Mouse (Mus musculus) embryonic facial prominence, embryonic 12.5 days (tissue): ENCODE measurements at regions not wholly inside any gene's neighbourhood (a gene's known extent, or its start where the extent isn't known, plus 50 kb on each side); places are given as distances from the start of the nearest gene placed in this dataset.

Experiments used
- ATAC-seq: fragments of 200-750 bp; cut with Nextera tagmentation; 2 replicates; pipeline ENCODE4 v1.8.0; 2017; ENCODE audit not compliant: insufficient number of reproducible peaks, insufficient read depth, low FRiP score, low TSS enrichment
- H3K27ac ChIP-seq: fragments of 300-500 bp; sonication (generic); 2 replicates; pipeline ENCODE4 v1.5.1; 2016; ENCODE audit warnings: mild to moderate bottlenecking
- H3K27me3 ChIP-seq: fragments of 300-500 bp; sonication (generic); 2 replicates; pipeline ENCODE4 v1.6.1; 2016; ENCODE audit warnings: mild to moderate bottlenecking, moderate library complexity
- H3K36me3 ChIP-seq: fragments of 300-500 bp; sonication (generic); 2 replicates; pipeline ENCODE4 v1.6.1; 2016; ENCODE audit warnings: mild to moderate bottlenecking
- H3K4me1 ChIP-seq: fragments of 300-500 bp; sonication (generic); 2 replicates; pipeline ENCODE4 v1.6.1; 2016
- H3K4me2 ChIP-seq: fragments of 300-500 bp; sonication (generic); replicated peaks from 2 replicates; pipeline ENCODE4 v1.6.1; 2016; ENCODE audit warnings: mild to moderate bottlenecking, moderate library complexity
- H3K4me3 ChIP-seq: fragments of 300-500 bp; sonication (generic); 2 replicates; pipeline ENCODE4 v1.5.1; 2016; ENCODE audit warnings: mild to moderate bottlenecking
- H3K9ac ChIP-seq: fragments of 300-500 bp; sonication (generic); 2 replicates; pipeline ENCODE4 v1.6.1; 2016; ENCODE audit warnings: mild to moderate bottlenecking, moderate library complexity
- H3K9me3 ChIP-seq: fragments of 300-500 bp; sonication (generic); 2 replicates; pipeline ENCODE4 v1.6.1; 2016; ENCODE audit warnings: mild to moderate bottlenecking, moderate library complexity
- WGBS: fragments of 180-500 bp; shearing (Covaris S2); methylation state at CpG from one replicate; pipeline ENCODE4 v1.1.7; 2016; 5-methylcytosine and 5-hydroxymethylcytosine counted together

DNA sequence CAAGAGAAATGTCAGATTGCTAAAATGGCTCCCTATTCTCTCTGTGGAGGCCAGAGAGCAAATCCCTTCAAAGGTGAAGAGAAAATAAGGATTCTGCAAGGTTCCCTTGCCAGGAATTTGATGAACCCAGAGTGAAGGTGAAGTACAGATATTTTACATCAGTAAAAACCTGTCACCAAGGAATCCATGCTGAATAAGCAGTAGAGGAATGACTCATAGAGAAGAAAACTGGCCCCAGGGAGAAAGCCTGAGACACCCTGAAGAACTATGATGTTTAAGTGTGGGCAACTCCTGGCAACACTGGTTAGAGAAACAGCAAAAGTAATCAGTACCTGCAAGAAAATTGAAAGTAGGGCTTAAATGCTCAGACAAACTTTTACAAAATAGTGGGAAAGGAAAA lies 1292.1 kb upstream of the Lrrc6 start:
- H3K4me3 ChIP-seq, result no peak overlapping the region
- no peak overlapping the region for H3K4me2 ChIP-seq
- H3K27ac ChIP-seq, result no peak overlapping the region
- no peak overlapping the region for H3K9ac ChIP-seq
- H3K9me3 ChIP-seq, result no peaks in the 10 kb centered on the region
- ATAC-seq, result no peak
- no peaks in the 10 kb centered on the region for H3K36me3 ChIP-seq
- no peaks in the 10 kb centered on the region for H3K27me3 ChIP-seq
- H3K4me1 ChIP-seq, result no peaks in the 10 kb centered on the region

DNA sequence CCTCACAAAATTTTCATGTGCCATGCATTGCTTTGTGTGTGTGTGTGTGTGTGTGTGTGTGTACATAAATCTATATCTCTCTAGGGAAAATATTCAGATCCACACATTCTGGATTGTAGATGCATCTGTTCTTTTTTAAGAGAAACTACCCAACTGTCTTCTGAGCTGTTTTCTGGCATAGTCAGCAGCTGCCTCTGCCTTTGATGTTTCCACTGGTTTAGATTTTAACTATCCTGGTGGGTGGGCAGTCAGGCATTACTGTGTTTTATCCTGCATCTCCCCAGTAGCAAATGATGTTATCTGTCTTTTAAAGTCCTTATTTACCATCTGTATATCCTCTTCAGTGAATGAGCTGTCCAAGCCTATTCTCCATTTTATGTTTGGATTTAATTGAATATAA lies 1287.9 kb upstream of the Lrrc6 start:
- ATAC-seq, result no peak
- Histone ChIP-seq H3K9ac (no peak overlapping the region), H3K27ac (no peak overlapping the region), H3K4me1 (no peaks in the 10 kb centered on the region), H3K27me3 (no peaks in the 10 kb centered on the region), H3K4me2 (no peak overlapping the region), H3K36me3 (no peaks in the 10 kb centered on the region), H3K9me3 (no peaks in the 10 kb centered on the region), H3K4me3 (no peak overlapping the region)

DNA sequence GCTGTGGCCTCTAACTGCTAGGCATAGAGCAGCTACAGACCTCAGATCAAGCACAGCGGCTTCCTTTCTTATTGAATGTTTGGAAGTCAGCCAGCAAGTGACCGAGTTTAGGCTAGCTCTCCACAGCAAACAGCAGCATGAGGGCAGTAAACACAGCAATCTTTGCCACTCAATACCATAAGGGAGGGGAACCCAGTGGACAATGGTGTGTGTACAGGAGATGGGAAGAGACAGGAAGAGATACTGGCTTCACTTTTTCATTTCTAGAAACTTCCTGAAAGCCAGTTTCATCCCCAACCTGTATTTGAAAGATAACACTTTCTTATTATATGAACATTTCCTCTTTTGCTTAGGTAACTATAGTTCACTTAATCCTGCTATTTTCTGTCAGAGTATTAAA lies 1284.9 kb upstream of the Lrrc6 start:
- Histone ChIP-seq H3K9ac (no peak overlapping the region), H3K36me3 (no peaks in the 10 kb centered on the region), H3K27ac (no peak overlapping the region), H3K9me3 (no peaks in the 10 kb centered on the region), H3K4me2 (no peak overlapping the region), H3K4me3 (no peak overlapping the region), H3K27me3 (no peaks in the 10 kb centered on the region), H3K4me1 (no peaks in the 10 kb centered on the region)
- 50% methylated on average over 2 of the region's 2 CpGs for WGBS
- no peak for ATAC-seq

DNA sequence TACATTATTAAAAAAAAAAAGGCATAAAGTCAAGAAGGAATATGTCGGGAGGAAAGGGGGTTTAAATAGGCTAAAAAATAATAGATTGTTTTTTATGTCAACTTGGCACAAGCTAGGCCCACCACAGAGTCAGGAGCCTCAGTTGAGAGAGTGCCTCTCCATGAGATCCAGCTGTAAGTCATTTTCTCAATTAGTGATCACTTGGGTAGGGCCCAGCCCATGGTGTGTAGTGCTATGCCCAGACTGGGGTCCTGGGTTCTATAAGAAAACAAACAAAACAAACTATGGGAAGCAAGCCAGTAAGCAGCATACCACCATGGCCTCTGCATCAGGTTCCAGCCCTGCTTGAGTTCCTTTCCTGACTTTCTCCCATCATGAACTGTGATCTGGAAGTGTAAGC lies 1283.0 kb upstream of the Lrrc6 start:
- 0 out of 2 replicates have a peak, but pooled peaks have one; percentile 15 for ATAC-seq
- H3K4me1 ChIP-seq, result no peaks in the 10 kb centered on the region
- WGBS, result 68% methylated on average over 1 of the region's 1 CpGs

DNA sequence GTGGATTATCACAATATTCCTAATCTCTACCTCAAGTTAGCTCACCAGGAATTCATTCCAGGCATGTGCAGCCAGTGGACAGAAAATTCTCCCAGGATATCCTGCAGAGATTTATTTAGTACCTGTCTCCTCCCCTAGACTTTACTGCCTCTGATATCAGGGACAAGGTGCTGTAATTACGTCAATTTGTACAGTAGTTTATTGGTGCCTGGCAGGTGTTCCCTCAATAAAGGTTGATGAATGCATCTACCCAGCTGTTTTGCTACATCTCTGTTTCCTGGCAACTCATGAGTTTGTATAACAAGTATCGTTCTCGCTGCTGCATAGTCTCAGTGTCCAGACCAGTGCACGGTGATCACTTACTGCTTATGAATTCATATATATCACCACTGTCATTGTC lies 1281.8 kb upstream of the Lrrc6 start:
- Histone ChIP-seq H3K9me3 (no peaks in the 10 kb centered on the region), H3K9ac (no peak overlapping the region), H3K4me3 (no peak overlapping the region), H3K4me1 (no peaks in the 10 kb centered on the region), H3K27ac (no peak overlapping the region), H3K36me3 (no peaks in the 10 kb centered on the region), H3K4me2 (no peak overlapping the region), H3K27me3 (no peaks in the 10 kb centered on the region)
- no peak for ATAC-seq
- 92% methylated on average over 4 of the region's 4 CpGs for WGBS

More for the DNA sequence above, 1283.0 kb upstream of the Lrrc6 start:
- Histone ChIP-seq H3K9ac (no peak overlapping the region), H3K36me3 (no peaks in the 10 kb centered on the region), H3K4me3 (no peak overlapping the region), H3K4me2 (no peak overlapping the region), H3K27me3 (no peaks in the 10 kb centered on the region), H3K27ac (no peak overlapping the region), H3K9me3 (no peaks in the 10 kb centered on the region)

DNA sequence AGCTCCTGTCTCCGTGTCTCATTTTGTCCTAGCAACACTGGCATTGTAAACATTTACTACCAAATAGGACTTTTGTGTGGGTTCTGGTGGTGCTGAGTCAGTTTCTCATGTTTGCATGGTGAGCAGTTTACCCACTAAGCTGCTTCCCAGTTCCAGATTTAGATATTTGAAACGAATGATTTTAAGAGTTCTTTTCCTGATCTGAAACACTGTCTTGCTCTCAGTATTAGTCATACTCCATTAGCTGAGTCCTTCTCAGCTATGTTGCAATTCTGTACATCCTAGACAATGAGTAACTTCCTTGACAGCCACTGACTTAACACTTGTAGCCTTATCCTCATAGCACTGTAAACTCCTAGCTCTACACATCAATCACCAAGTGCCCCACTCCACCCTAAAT lies 1280.1 kb upstream of the Lrrc6 start:
- no peak overlapping the region for H3K27ac ChIP-seq
- no peaks in the 10 kb centered on the region for H3K9me3 ChIP-seq
- H3K4me1 ChIP-seq, result no peaks in the 10 kb centered on the region
- no peaks in the 10 kb centered on the region for H3K36me3 ChIP-seq
- no peak for ATAC-seq
- H3K9ac ChIP-seq, result no peak overlapping the region
- H3K27me3 ChIP-seq, result no peaks in the 10 kb centered on the region
- H3K4me2 ChIP-seq, result no peak overlapping the region
- WGBS, result 78% methylated on average over 2 of the region's 2 CpGs
- H3K4me3 ChIP-seq, result no peak overlapping the region

DNA sequence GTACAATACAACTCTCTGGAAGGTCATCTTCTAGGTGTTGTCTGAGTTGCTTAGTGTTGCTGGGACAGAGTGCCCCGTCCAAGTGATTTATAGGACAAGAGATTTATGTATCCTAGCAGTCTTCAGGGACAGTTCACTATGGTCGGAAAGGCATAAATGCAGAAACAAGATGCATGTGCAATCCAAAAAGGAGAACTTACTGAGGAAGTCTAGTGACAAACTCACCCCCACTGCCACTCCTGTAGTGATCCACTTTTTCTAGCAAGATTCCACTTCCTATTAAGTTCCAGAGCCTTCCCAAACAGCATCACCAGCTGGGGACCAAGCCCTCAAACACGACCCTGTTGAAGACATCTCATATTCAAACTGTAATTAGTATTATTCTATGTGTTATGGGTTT lies 1266.9 kb upstream of the Lrrc6 start:
- Histone ChIP-seq H3K27ac (no peak overlapping the region), H3K27me3 (no peaks in the 10 kb centered on the region), H3K36me3 (no peaks in the 10 kb centered on the region), H3K4me2 (no peak overlapping the region), H3K4me1 (no peaks in the 10 kb centered on the region), H3K4me3 (no peak overlapping the region), H3K9ac (no peak overlapping the region), H3K9me3 (no peaks in the 10 kb centered on the region)
- no peak for ATAC-seq
- WGBS, result 69% methylated on average over 3 of the region's 3 CpGs

DNA sequence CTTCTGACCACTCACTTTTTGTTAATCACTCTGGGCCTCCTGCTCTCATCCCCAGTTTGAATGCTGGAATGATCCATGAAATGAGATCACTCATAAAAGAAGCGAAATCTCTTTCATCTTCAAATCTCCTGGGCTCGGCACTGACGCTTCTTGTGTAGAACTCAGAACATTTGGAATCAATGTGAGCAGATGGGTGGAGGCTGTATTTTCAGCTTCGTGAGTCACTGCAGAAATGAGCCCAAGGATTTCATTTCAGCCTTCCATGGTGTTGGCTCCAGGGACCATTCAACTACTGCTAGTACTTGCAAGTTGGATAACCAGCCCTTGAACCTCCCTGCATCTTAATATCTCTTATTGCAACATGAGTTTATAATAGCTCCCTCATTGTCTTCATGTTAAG lies 1258.5 kb upstream of the Lrrc6 start:
- ATAC-seq, result no peak
- no peak overlapping the region for H3K4me3 ChIP-seq
- no peak overlapping the region for H3K9ac ChIP-seq
- no peaks in the 10 kb centered on the region for H3K9me3 ChIP-seq
- no peaks in the 10 kb centered on the region for H3K36me3 ChIP-seq
- H3K27ac ChIP-seq, result no peak overlapping the region
- H3K4me1 ChIP-seq, result no peaks in the 10 kb centered on the region
- H3K27me3 ChIP-seq, result no peaks in the 10 kb centered on the region
- H3K4me2 ChIP-seq, result no peak overlapping the region
- 68% methylated on average over 4 of the region's 4 CpGs for WGBS

DNA sequence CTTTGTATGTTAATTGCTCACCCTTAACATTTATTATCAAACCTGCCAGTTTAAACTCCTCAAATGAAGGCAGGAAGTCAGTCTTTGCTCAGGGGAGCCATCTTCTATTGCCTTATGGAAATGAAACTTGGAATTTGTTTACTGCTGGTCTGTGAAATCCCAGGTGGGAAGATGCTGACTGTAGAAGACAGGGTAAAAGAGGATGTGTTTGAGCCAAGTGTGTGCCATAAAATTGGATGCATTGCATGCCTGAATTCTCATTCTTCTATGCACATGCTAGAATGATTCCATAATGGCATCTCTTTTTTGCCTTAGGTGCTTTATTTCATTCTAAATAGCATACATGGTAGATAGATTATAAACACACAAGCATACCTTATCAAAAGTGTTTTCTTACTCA lies 1249.9 kb upstream of the Lrrc6 start:
- Histone ChIP-seq H3K36me3 (no peaks in the 10 kb centered on the region), H3K4me1 (no peaks in the 10 kb centered on the region), H3K4me3 (no peak overlapping the region), H3K9ac (no peak overlapping the region), H3K27me3 (no peaks in the 10 kb centered on the region), H3K27ac (no peak overlapping the region), H3K9me3 (no peaks in the 10 kb centered on the region), H3K4me2 (no peak overlapping the region)
- no peak for ATAC-seq

DNA sequence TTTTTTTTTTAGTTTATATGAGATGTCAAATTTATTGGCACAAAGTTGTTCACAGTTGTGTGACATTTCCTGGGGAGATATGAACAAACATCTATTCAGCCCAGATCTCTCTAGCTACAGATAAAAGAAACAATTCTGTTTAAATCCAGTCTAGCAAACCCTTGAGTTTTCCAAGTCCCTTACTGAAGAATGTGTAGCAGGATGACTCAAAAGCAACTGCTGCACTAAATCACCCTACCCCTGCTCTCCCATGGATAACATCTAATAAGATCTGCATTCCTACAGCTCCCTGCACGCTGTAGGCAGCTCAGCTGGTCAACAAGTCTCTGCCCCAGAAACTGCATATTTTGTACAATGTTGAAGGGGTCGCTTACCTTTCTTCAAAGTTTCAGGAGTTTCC lies 1242.6 kb upstream of the Lrrc6 start:
- Histone ChIP-seq H3K4me1 (no peaks in the 10 kb centered on the region), H3K9ac (no peak overlapping the region), H3K4me2 (no peak overlapping the region), H3K4me3 (no peak overlapping the region), H3K27me3 (no peaks in the 10 kb centered on the region), H3K27ac (no peak overlapping the region), H3K9me3 (no peaks in the 10 kb centered on the region), H3K36me3 (no peaks in the 10 kb centered on the region)
- WGBS, result 69% methylated on average over 2 of the region's 2 CpGs
- ATAC-seq, result no peak

DNA sequence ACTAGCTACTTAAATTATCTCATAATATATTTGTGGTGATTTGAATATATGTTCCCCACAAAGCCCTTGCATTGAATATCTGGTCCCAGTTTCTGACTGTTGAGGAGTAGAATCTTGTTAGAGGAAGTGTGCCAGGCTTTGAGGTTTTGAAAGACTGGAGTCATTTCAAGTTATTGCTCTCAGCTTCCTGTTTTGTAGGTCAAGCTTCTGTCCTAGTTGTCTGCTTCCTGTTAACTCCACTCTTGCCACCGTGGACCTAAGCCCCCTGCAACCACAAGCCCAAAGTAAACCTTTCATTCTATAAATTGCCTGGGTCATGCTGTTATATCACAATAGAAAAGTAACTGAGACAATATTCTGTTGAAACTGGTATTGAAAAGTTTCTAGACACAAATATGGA lies 1232.3 kb upstream of the Lrrc6 start:
- H3K9me3 ChIP-seq, result no peaks in the 10 kb centered on the region
- no peak overlapping the region for H3K4me2 ChIP-seq
- WGBS, result 58% methylated on average over 1 of the region's 1 CpGs
- H3K9ac ChIP-seq, result no peak overlapping the region
- H3K4me3 ChIP-seq, result no peak overlapping the region
- H3K27me3 ChIP-seq, result no peaks in the 10 kb centered on the region
- no peak overlapping the region for H3K27ac ChIP-seq
- H3K36me3 ChIP-seq, result no peaks in the 10 kb centered on the region
- no peak for ATAC-seq
- H3K4me1 ChIP-seq, result no peaks in the 10 kb centered on the region

DNA sequence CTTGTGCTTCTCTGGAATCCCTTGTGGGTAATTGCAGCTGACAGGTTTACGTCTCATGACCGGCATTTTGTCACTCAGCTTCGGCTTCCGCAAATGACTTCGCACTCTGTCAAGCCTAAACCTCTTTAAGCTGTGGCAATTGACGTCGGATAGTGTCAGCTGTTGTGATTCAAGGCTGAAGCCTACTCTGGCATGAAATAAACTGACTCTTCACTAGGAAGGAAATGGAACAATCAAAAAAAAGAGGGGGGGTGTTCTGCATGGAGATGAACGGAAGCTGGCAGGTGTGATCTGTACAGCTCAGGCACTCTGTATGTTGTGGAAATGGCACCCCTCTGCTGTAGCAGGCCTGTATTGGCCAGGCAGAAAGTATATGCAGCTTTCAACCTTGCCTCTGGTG lies 1228.8 kb upstream of the Lrrc6 start:
- 0 out of 2 replicates have a peak, but pooled peaks cover 2% of the 10 kb centered on the region for H3K4me1 ChIP-seq
- H3K36me3 ChIP-seq, result no peaks in the 10 kb centered on the region
- H3K27ac ChIP-seq, result no peak overlapping the region
- H3K9ac ChIP-seq, result no peak overlapping the region
- 78% methylated on average over 8 of the region's 8 CpGs for WGBS
- no peak overlapping the region for H3K4me3 ChIP-seq
- no peak for ATAC-seq
- no peak overlapping the region for H3K4me2 ChIP-seq
- no peaks in the 10 kb centered on the region for H3K9me3 ChIP-seq
- no peaks in the 10 kb centered on the region for H3K27me3 ChIP-seq

DNA sequence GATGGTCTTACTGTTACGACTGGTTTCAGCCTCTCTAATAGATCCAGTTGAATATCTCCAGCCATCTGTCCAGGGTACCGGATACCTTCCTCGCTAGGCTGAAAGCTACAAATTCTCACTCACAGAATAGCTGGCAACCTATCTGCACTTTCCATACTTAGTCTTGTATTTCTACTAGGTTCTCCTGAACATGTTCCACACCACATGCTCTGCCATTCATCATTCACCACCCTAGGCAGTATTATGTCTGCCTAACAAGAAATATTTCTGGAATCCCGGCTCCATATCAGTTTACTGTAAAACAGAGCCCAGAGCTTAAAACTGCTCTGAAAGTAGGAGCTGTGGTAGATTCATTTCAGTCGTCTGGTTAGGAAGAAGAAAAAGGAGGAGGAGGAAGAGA lies 1224.5 kb upstream of the Lrrc6 start:
- H3K9me3 ChIP-seq, result no peaks in the 10 kb centered on the region
- ATAC-seq, result peak; percentile 56
- no peak overlapping the region for H3K9ac ChIP-seq
- no peak overlapping the region for H3K4me2 ChIP-seq
- no peak overlapping the region for H3K27ac ChIP-seq
- 63% methylated on average over 5 of the region's 5 CpGs for WGBS
- H3K4me3 ChIP-seq, result no peak overlapping the region
- H3K36me3 ChIP-seq, result no peaks in the 10 kb centered on the region
- no peaks in the 10 kb centered on the region for H3K27me3 ChIP-seq
- H3K4me1 ChIP-seq, result 0 out of 2 replicates have a peak, but pooled peaks cover 2% of the 10 kb centered on the region
